Mouse (Mus musculus) kidney, adult 2 months (tissue): Measurements from ENCODE around the gene Mettl7a1. TPM values are rescaled to one million over a fixed set of nuclear protein-coding genes. Genes with fewer than 3 reads are reported as not detected.
A peak's percentile ranks its signal among the peaks of the same experiment; 100 is the strongest.
"Not testable (repeated sequence)": the region's sequence is repeated elsewhere in the genome, so short reads cannot be mapped to it uniquely, and the experiment has no call there.

Source experiments
- DNase-seq: peaks from one replicate; pipeline ENCODE4 v3.0.0; 2021
- H3K27ac ChIP-seq: fragments of 200-500 bp; 2 replicates; pipeline ENCODE4 v1.5.1; 2012; ENCODE audit warnings: low read depth, low read length, control low read depth, inconsistent platforms; ENCODE audit not compliant: insufficient read depth
- H3K27me3 ChIP-seq: fragments of 200-500 bp; replicated peaks from 2 replicates; pipeline ENCODE4 v1.6.1; 2012; ENCODE audit warnings: mild to moderate bottlenecking, moderate library complexity, low read length, inconsistent platforms; ENCODE audit not compliant: control insufficient read depth, insufficient read depth
- H3K36me3 ChIP-seq: fragments of 200-500 bp; 2 replicates; pipeline ENCODE4 v1.6.1; 2012; ENCODE audit warnings: mild to moderate bottlenecking, moderate library complexity, low read length, inconsistent platforms; ENCODE audit not compliant: control insufficient read depth, insufficient read depth
- H3K4me1 ChIP-seq: fragments of 200-500 bp; 2 replicates; pipeline ENCODE4 v1.6.1; 2011; ENCODE audit warnings: low read length; ENCODE audit not compliant: control insufficient read depth, insufficient read depth
- H3K4me3 ChIP-seq: fragments of 200-500 bp; 2 replicates; pipeline ENCODE4 v1.5.1; 2011; ENCODE audit warnings: mild to moderate bottlenecking, low read depth, low read length, control low read depth; ENCODE audit not compliant: insufficient read depth
- CTCF ChIP-seq: fragments of 200-500 bp; conservative IDR thresholded peaks from 2 replicates; pipeline ENCODE4 v1.5.1; 2011; ENCODE audit warnings: low read depth, mild to moderate bottlenecking, control low read depth, low read length, moderate library complexity, mixed read lengths; ENCODE audit not compliant: insufficient read depth, insufficient read length
- POLR2A ChIP-seq: fragments of 200-500 bp; IDR thresholded peaks from one replicate; pipeline ENCODE4 v1.6.1; 2011; ENCODE audit warnings: low read depth, low read length, control low read depth
- WGBS: fragments of 180-500 bp; shearing (Covaris S2); methylation state at CpG from one replicate; pipeline ENCODE4 v1.1.7; 2018; 5-methylcytosine and 5-hydroxymethylcytosine counted together
- polyA plus RNA-seq: library from polyadenylated mRNA; depleted of rRNA; stranded (reverse); fragments of >200 nt; gene quantifications from 2 replicates; pipeline ENCODE4 v1.2.3, GENCODE M21; 2012; rRNA removed

Gene Mettl7a1
- polyA plus RNA-seq, 1 experiment = 430 TPM

DNA sequence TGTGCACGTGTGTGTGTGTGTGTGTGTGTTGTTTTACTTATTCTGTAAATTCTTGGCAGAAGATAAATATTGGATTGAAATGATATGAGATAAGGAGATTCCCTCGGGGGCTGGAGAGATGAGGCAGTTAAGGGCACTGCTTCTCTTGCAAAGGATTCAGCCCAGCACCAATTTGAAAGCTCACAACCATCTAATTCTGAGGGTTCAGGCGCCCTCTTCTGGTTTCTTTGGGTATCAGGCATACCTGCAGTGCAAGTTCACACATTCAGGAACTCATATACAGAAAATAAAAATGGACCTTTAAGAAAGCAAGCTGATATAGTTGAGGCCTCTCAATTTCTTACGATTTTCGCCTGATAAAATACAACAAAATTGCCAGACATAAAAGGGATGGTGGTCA lies 71.1 kb downstream of the Mettl7a1 start:
- no peak for TF ChIP-seq POLR2A
- peak; percentile 55 for TF ChIP-seq CTCF
- Histone ChIP-seq H3K27ac (no peak overlapping the region), H3K4me1 (no peaks in the 10 kb centered on the region), H3K27me3 (no peaks in the 10 kb centered on the region), H3K36me3 (no peaks in the 10 kb centered on the region), H3K4me3 (no peak overlapping the region)
- peak; percentile 82 for DNase-seq
- 35% methylated on average over 5 of the region's 5 CpGs for WGBS

DNA sequence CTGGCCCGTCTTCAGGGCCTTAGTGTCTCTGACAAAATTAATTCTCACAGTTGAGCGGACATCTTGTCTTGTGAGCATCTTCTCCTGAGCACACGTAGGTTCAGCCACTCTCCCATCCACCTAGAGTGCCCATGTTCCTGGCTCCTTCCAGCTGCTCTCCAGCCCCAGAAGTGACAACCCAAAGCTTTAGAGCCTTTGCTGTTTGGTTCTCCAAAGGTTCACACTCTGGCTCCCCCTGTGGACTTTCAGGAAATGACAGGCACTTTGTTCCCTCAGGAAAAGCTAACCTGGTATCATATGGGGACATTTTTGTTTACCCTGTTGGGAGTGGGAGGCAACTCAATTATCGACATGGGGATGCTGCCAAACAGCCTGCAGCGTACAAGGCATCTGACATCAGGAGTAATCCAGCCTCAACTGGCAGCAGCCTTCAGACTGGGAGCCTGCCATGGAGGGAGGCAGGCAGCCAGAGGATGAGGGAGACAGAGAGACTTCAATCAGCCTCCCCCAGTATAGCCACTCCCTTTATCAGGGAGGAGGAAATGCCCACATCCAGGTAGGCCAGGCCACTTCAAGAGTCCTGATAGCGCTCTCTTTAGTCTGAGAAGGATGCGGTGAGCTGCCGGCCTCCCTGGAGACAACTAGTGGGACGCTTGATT lies 74.0 kb downstream of the Mettl7a1 start:
- not testable (repeated sequence) for H3K27me3 ChIP-seq, H3K4me1 ChIP-seq, H3K4me3 ChIP-seq, DNase-seq, H3K27ac ChIP-seq, H3K36me3 ChIP-seq
- TF ChIP-seq CTCF = 0 out of 2 replicates have a peak, but pooled peaks have one; percentile 4
- WGBS = 47% methylated on average over 4 of the region's 9 CpGs

Other genes with a start within 250 kb of the Mettl7a1 start
- 38.6 and 43.7 TPM in 2 replicates for gene Atf1, start 76.3 kb upstream of the Mettl7a1 start, polyA plus RNA-seq
- gene Tmprss12, start 23.3 kb upstream of the Mettl7a1 start, polyA plus RNA-seq = 0.14 TPM in 1 of 2 replicates, not detected in the other
- gene Mettl7a3, start 30.8 kb downstream of the Mettl7a1 start, polyA plus RNA-seq = 0.11 and 0.15 TPM in 2 replicates
- 16.5 and 16.6 TPM in 2 replicates for gene Methig1, start 49.0 kb downstream of the Mettl7a1 start, polyA plus RNA-seq
- 74.0 and 96.6 TPM in 2 replicates for gene Mettl7a2, start 49.1 kb downstream of the Mettl7a1 start, polyA plus RNA-seq
- gene Higd1c, start 60.4 kb downstream of the Mettl7a1 start, polyA plus RNA-seq = 0.97 and 2.0 TPM in 2 replicates
- gene Gm5475, start 118.0 kb downstream of the Mettl7a1 start, polyA plus RNA-seq = 1.2 TPM in 2 replicates
- 97.1 and 109 TPM in 2 replicates for gene Slc11a2, start 120.9 kb downstream of the Mettl7a1 start, polyA plus RNA-seq
- 79.0 and 79.8 TPM in 2 replicates for gene Letmd1, start 164.9 kb downstream of the Mettl7a1 start, polyA plus RNA-seq
- gene Csrnp2, start 191.3 kb downstream of the Mettl7a1 start, polyA plus RNA-seq = 2.6 and 2.7 TPM in 2 replicates
- gene Tfcp2, start 247.9 kb downstream of the Mettl7a1 start, polyA plus RNA-seq = 18.7 and 20.6 TPM in 2 replicates